Mouse (Mus musculus) liver, postnatal 0 days (tissue): Measurements from ENCODE around the gene Il11.

Source experiments
- CTCF ChIP-seq: sonication (generic); IDR thresholded peaks from 2 replicates; pipeline ENCODE4 v1.5.1; 2016; ENCODE audit warnings: antibody characterized with exemption, low read depth
- EP300 ChIP-seq: IDR thresholded peaks from 2 replicates; pipeline ENCODE4 v1.6.1; 2016; ENCODE audit warnings: antibody characterized with exemption, low read depth, mild to moderate bottlenecking

DNA sequence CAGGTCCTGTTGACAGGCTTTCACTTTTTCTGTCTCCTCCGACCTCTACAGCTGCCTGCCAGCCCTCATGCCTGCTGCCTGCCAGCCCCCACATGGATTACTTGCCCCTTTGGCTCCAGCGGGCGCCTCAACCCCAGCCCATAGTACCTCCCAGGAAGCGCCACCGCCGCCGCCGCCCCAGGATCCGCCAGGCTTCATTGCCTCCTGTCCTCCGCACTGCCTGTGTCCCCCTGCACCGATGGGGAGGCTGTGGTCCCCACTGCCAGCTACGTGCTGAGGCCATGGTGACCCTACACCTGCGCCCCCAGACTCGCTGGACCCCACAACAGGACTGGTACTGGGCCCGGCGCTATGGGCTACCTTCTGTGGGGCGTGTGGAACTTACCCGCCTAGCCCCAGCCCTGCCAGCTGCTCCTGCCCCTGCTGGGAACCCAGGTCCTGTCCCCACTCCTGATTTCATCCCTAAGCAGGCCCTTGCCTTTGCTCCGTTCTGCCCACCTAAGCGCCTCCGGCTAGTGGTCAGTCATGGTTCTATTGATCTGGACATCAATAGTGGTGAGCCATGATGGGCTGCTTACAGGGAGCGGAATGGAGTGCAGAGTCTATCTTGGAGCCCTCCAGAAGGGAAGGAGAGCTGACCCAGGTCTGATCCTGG lies 36.2 kb downstream of the Il11 start:
- TF ChIP-seq CTCF (no peak), EP300 (no peak)
